Comparison of ENCODE assay signal across 10 mouse cellular contexts in the genomic region with DNA sequence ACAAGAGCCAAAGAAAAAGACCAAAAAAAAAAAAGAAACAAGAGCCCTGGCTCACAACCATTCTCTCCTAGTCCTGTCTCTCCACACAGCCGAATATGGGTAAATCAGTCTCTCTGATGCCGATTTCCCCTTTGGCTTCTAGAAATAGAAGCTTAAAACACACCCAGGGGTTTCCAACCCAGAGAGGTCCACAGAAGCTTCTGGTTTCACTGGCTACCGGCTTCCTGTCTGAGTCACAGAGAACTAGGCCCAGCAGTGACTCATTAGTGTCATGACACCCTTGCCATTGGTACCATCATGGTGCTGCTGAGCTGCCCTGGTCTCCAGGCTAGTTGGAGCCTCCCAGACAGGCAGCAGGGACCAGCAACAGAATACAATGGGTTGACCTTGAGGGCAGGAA. TPM values are rescaled to one million over a fixed set of nuclear protein-coding genes. Genes with fewer than 3 reads are reported as not detected.
DNase-seq lines count a peak whose midpoint lies in the region; ATAC-seq lines count a peak whose summit lies in the region.
"Had no signal": no experiment of that assay in that cellular context is flagged by ENCODE, and none has a peak within 500 bp of the region (broad histone marks: within the 10 kb centered on the region; RNA-seq: fewer than 3 reads in every experiment).

No protein-coding gene starts in this region.

- no peaks in the 10 kb centered on the region for H3K36me3 ChIP-seq in liver, embryonic 16.5 days (ENCODE audit: control insufficient read depth, insufficient read depth)
- H3K36me3 ChIP-seq in forebrain, embryonic 11.5 days (ENCODE audit: control insufficient read depth, insufficient read depth, low read length): no peaks in the 10 kb centered on the region
- H3K36me3 ChIP-seq: limb, embryonic 12.5 days had no signal

- intact Hi-C loops in left cerebral cortex, postnatal 14 days (cut with DNase I): no loop called here

- peak overlapping the region; percentile 62; the same call in 1 of the 2 replicates for H3K4me2 ChIP-seq in liver, embryonic 16.5 days (ENCODE audit: low read depth, low read length)
- no peak overlapping the region for H3K4me2 ChIP-seq in forebrain, embryonic 11.5 days (ENCODE audit: low read depth, low read length, severe bottlenecking)
- H3K4me2 ChIP-seq: limb, embryonic 12.5 days had no signal

- H3K9me3 ChIP-seq in liver, embryonic 16.5 days (replicated peaks; ENCODE audit: control insufficient read depth, low read length): no peaks in the 10 kb centered on the region
- H3K9me3 ChIP-seq in forebrain, embryonic 11.5 days (ENCODE audit: control insufficient read depth, low read length): no peaks in the 10 kb centered on the region

- H3K27me3 ChIP-seq in liver, embryonic 16.5 days (ENCODE audit: control insufficient read depth, insufficient read depth, low read depth, low read length): no peaks in the 10 kb centered on the region
- H3K27me3 ChIP-seq in forebrain, embryonic 11.5 days (ENCODE audit: control insufficient read depth, insufficient read depth, low read length): no peaks in the 10 kb centered on the region
- H3K27me3 ChIP-seq: limb, embryonic 12.5 days had no signal

- H3K27ac ChIP-seq in brown adipose tissue, adult 24 weeks (replicated peaks; ENCODE audit: low read depth, low read length): peak overlapping the region; percentile 75
- peak overlapping the region; percentile 98 for H3K27ac ChIP-seq in liver, embryonic 16.5 days (ENCODE audit: low read length)
- H3K27ac ChIP-seq in forebrain, embryonic 11.5 days (ENCODE audit: low read depth, low read length): no peak overlapping the region
- H3K27ac ChIP-seq: limb, embryonic 12.5 days had no signal

- H3K9ac ChIP-seq in liver, embryonic 16.5 days (ENCODE audit: low read depth, low read length): peak overlapping the region; percentile 65
- no peak overlapping the region for H3K9ac ChIP-seq in forebrain, embryonic 11.5 days (ENCODE audit: low read length)
- H3K9ac ChIP-seq: limb, embryonic 12.5 days had no signal

- DNase-seq in adrenal gland, adult 2 months: peak; percentile 68
- DNase-seq in adrenal gland, adult 18-20 months (ENCODE audit: low spot score in 2 of 2): no peak
- peak; percentile 67 for DNase-seq in 3134 (ENCODE audit: extremely low read depth, insufficient read length, low spot score)
- DNase-seq in left cerebral cortex, postnatal 14 days (ENCODE audit: low spot score in 2 of 2): no peak
- DNase-seq in thymus, postnatal 10 days (ENCODE audit: low spot score in 2 of 2): no peak
- no peak for DNase-seq in forebrain, embryonic 11.5 days (ENCODE audit: low spot score)
- DNase-seq: cerebellum, adult 9-10 months had no signal

- ATAC-seq in liver, embryonic 16.5 days (ENCODE audit: low read depth): no peak
- no peak for ATAC-seq in forebrain, embryonic 11.5 days (replicated peaks; ENCODE audit: low FRiP score)

- 20% methylated on average over 3 of the region's 3 CpGs for WGBS in liver, embryonic 16.5 days (ENCODE audit: insufficient replicate concordance)
- 91% methylated on average over 3 of the region's 3 CpGs for WGBS in forebrain, embryonic 11.5 days

- no peak overlapping the region for H3K4me3 ChIP-seq in brown adipose tissue, adult 24 weeks (ENCODE audit: insufficient read depth, low read depth, low read length)
- H3K4me3 ChIP-seq in liver, embryonic 16.5 days (ENCODE audit: low read depth, low read length): no peak overlapping the region
- H3K4me3 ChIP-seq in forebrain, embryonic 11.5 days (ENCODE audit: low read depth, low read length): no peak overlapping the region
- H3K4me3 ChIP-seq: limb, embryonic 12.5 days had no signal

- H3K4me1 ChIP-seq in brown adipose tissue, adult 24 weeks (ENCODE audit: control insufficient read depth, insufficient read depth, insufficient read length, low read length): peaks cover 7% of the 10 kb centered on the region
- H3K4me1 ChIP-seq in liver, embryonic 16.5 days (ENCODE audit: control insufficient read depth, low read depth, low read length): peaks cover 51% of the 10 kb centered on the region
- no peaks in the 10 kb centered on the region for H3K4me1 ChIP-seq in forebrain, embryonic 11.5 days (replicated peaks; ENCODE audit: control insufficient read depth, insufficient read depth, low read length)
- H3K4me1 ChIP-seq: limb, embryonic 12.5 days had no signal

RNA-seq across cellular contexts. Expression of a gene that starts 35.4 kb away (rescaled TPM):
- total RNA-seq in adrenal gland, adult 2 months (2021): 100 to 1,000 TPM; 113 to 140 TPM
- 56.7 and 62.2 TPM in 2 replicates for polyA plus RNA-seq in adrenal gland, adult 2 months (2012; rRNA removed)
- 100 to 1,000 TPM; 117 to 139 TPM for total RNA-seq in adrenal gland, adult 18-20 months (2021)
- 49.7 and 55.5 TPM in 2 replicates for polyA plus RNA-seq in brown adipose tissue, adult 24 weeks (2012; ENCODE audit: insufficient read depth, insufficient read length, missing spikeins)
- polyA plus RNA-seq in liver, embryonic 16.5 days (2015; fragmentation: Nextera tagmentation; extraction: Ambion mirVana): 42.9 and 46.1 TPM in 2 replicates
- total RNA-seq in left cerebral cortex, postnatal 14 days (2021): 100 to 1,000 TPM; 119 to 126 TPM
- polyA plus RNA-seq in forebrain, embryonic 11.5 days (2014; fragmentation: Nextera tagmentation; extraction: Ambion mirVana): 34.1 and 45.0 TPM in 2 replicates

Comparison
In these comparisons a context has a peak if more than half of its experiments do, and no peak if none do; other contexts are left out.
1. DNase-seq: peak in adrenal gland, adult 2 months (single experiment) and 3134 (single experiment); none in adrenal gland, adult 18-20 months (0 of 2), left cerebral cortex, postnatal 14 days (0 of 2), thymus, postnatal 10 days (0 of 2) and forebrain, embryonic 11.5 days (single experiment).